Mouse (Mus musculus): ENCODE measurements at regions not wholly inside any gene's neighbourhood (a gene's known extent, or its start where the extent isn't known, plus 50 kb on each side); places are given as distances from the start of the nearest gene placed in this dataset. TPM values are rescaled to one million over a fixed set of nuclear protein-coding genes. Genes with fewer than 3 reads are reported as not detected.

DNA sequence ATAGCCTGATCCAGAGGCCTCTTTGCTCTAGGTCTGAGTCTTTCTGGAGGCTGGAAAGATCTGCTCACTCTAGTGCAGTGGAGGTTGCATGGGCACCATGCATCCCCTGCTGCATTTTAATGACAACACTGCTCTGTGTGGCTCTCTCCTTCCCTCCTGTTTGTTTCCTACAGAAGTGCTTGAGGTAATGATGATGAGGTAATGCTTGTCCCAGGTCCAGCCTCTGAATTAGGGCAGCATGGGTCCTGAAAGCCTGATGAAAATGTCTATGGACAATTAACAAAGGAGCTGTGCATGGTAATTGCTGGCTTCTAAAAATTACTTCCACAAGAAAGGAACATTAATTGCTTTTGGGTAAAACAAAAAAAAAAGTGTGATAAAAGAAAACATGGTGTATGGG, 69.3 kb upstream of the Adamts16 start:
- no peak for ATAC-seq (ENCODE audit: insufficient number of reproducible peaks, low FRiP score, low TSS enrichment, low read depth)
- no peak overlapping the region for H3K4me3 ChIP-seq
- H3K9ac ChIP-seq: no peak overlapping the region
- no peaks in the 10 kb centered on the region for H3K36me3 ChIP-seq
- no peak overlapping the region for H3K27ac ChIP-seq
- H3K4me2 ChIP-seq: no peak overlapping the region
- no peaks in the 10 kb centered on the region for H3K4me1 ChIP-seq
- no peaks in the 10 kb centered on the region for H3K27me3 ChIP-seq
- H3K9me3 ChIP-seq: no peaks in the 10 kb centered on the region

DNA sequence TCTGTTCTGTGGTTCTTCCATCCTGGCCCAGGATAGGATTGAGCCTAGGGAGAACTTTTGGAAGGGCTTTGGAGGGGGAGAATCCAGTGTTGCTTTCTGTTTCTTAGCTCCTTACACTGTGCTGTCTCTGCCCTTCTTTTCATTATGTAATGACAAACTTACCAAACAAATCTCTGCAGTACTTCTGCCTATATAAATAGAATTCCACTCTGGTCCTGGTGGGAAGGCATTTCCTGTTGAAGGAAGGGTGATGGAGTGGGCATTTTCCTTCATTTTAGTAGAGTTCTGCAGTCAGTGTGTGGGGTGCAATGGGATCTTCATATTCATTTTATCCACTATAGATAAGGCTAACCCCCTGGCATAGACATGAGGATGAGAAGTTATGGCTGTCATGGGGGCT, 63.2 kb upstream of the Adamts16 start:
- H3K4me1 ChIP-seq: no peaks in the 10 kb centered on the region
- no peaks in the 10 kb centered on the region for H3K27me3 ChIP-seq
- H3K9me3 ChIP-seq: no peaks in the 10 kb centered on the region
- H3K9ac ChIP-seq: no peak overlapping the region
- ATAC-seq (ENCODE audit: insufficient number of reproducible peaks, low FRiP score, low TSS enrichment, low read depth): no peak
- H3K4me2 ChIP-seq: no peak overlapping the region
- no peaks in the 10 kb centered on the region for H3K36me3 ChIP-seq
- H3K27ac ChIP-seq: no peak overlapping the region
- no peak overlapping the region for H3K4me3 ChIP-seq

DNA sequence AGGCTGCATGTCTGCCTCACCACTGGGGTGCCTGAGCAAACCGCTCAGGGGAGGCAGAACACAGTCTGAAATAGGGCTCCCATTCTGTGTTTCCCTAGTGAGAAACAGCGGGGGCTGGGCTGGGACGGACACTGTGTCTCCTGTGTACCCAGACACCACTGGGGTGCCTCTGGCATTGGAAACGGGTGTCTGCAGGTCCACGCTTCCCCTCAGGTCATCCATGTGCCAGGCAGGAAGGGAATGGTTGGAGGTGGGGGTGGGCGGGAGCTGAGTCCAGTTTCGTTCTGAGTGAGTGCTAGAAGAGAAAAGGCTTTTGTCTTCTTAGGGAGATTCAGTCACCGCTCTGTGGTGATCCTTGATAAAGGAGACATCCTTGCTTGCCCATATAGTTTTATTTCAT, 62.2 kb upstream of the Adamts16 start:
- Histone ChIP-seq H3K36me3 (no peaks in the 10 kb centered on the region), H3K27ac (no peak overlapping the region), H3K4me1 (no peaks in the 10 kb centered on the region), H3K9me3 (no peaks in the 10 kb centered on the region), H3K27me3 (no peaks in the 10 kb centered on the region), H3K4me3 (no peak overlapping the region), H3K4me2 (no peak overlapping the region), H3K9ac (no peak overlapping the region)
- 70% methylated on average over 8 of the region's 8 CpGs for WGBS
- no peak for ATAC-seq (ENCODE audit: insufficient number of reproducible peaks, low FRiP score, low TSS enrichment, low read depth)

DNA sequence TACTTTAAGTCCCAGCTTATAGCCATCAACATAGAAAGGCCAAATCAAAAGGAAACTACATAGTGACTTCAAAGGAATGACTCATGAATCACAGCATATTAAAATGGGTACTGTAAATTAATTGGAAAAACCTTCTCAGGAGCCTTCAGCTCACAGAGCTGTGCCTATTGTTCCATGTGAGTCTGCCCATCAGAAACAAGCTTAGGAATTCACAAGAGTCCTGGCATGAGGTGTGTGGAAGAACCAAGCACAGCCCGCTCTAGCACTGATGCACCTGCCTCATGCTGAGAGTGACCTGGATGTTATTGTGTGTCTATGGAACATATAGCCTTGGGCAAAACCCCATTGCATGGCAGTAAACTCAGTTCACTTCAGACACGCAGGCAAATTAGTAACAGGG, 61.5 kb upstream of the Adamts16 start:
- H3K4me3 ChIP-seq: no peak overlapping the region
- ATAC-seq (ENCODE audit: insufficient number of reproducible peaks, low FRiP score, low TSS enrichment, low read depth): no peak
- no peak overlapping the region for H3K4me2 ChIP-seq
- no peaks in the 10 kb centered on the region for H3K4me1 ChIP-seq
- no peaks in the 10 kb centered on the region for H3K27me3 ChIP-seq
- no peaks in the 10 kb centered on the region for H3K9me3 ChIP-seq
- 69% methylated on average over 2 of the region's 2 CpGs for WGBS
- no peak overlapping the region for H3K27ac ChIP-seq
- H3K36me3 ChIP-seq: no peaks in the 10 kb centered on the region
- H3K9ac ChIP-seq: no peak overlapping the region

GRCm38 (mm10) chr13:70902727-70903126, 61.1 kb upstream of the Adamts16 start:
- Histone ChIP-seq H3K4me1 (no peaks in the 10 kb centered on the region), H3K9me3 (no peaks in the 10 kb centered on the region), H3K27me3 (no peaks in the 10 kb centered on the region), H3K36me3 (no peaks in the 10 kb centered on the region), H3K9ac (no peak overlapping the region), H3K27ac (no peak overlapping the region), H3K4me2 (no peak overlapping the region), H3K4me3 (no peak overlapping the region)
- ATAC-seq (ENCODE audit: insufficient number of reproducible peaks, low FRiP score, low TSS enrichment, low read depth): no peak
- WGBS: 48% methylated on average over 10 of the region's 10 CpGs

DNA sequence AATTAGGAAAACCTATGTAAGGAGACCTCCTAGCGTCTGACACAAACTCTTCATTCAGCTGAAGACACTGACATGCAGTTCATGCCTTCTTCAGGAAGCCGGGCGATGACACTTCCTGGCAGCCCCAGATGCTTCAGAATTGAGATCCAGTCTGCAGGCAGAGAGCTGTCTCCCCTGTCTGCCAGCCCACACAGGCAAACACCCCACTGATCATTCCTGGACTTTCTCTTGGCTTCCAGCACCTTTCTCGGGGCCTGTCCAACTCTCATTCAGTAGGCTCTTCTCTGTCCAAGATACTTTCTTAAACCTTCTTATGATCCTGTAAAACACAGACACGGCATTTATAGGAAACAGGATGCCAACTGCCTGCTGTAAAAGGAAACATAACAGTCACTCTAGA, 50.0 kb upstream of the Adamts16 start:
- Histone ChIP-seq H3K27ac (no peak overlapping the region), H3K4me3 (no peak overlapping the region), H3K4me2 (no peak overlapping the region), H3K9me3 (no peaks in the 10 kb centered on the region), H3K27me3 (0 out of 2 replicates have a peak, but pooled peaks cover 2% of the 10 kb centered on the region), H3K9ac (no peak overlapping the region), H3K4me1 (0 out of 2 replicates have a peak, but pooled peaks cover 2% of the 10 kb centered on the region), H3K36me3 (no peaks in the 10 kb centered on the region)
- no peak for ATAC-seq (ENCODE audit: insufficient number of reproducible peaks, low FRiP score, low TSS enrichment, low read depth)
- WGBS: 53% methylated on average over 5 of the region's 5 CpGs

Small RNAs in the stretch of these regions (microRNA-seq; reads per million reads assigned to microRNA genes)
- gene Mir466f-4: not detected

All from limb, embryonic 15.5 days (tissue).